In genomic region chr2:91656774-91657173, GRCm38 (mm10) we compare ENCODE assay signal across 12 mouse cellular contexts. TPM values are rescaled to one million over a fixed set of nuclear protein-coding genes. Genes with fewer than 3 reads are reported as not detected.
A peak's percentile ranks its signal among the peaks of the same experiment; 100 is the strongest.
DNase-seq lines count a peak whose midpoint lies in the region; ATAC-seq lines count a peak whose summit lies in the region.
"Had no signal": no experiment of that assay in that cellular context is flagged by ENCODE, and none has a peak within 500 bp of the region (broad histone marks: within the 10 kb centered on the region; RNA-seq: fewer than 3 reads in every experiment).

No protein-coding gene starts in this region.

- no peaks in the 10 kb centered on the region for H3K9me3 ChIP-seq in kidney, embryonic 15.5 days (replicated peaks)
- no peaks in the 10 kb centered on the region for H3K9me3 ChIP-seq in forebrain, embryonic 11.5 days (ENCODE audit: control insufficient read depth, low read length)
- no peaks in the 10 kb centered on the region for H3K9me3 ChIP-seq in limb, embryonic 10.5 days (replicated peaks)
- H3K9me3 ChIP-seq: embryonic facial prominence, embryonic 13.5 days; hindbrain, embryonic 12.5 days had no signal

- H3K9ac ChIP-seq in kidney, embryonic 15.5 days: no peak overlapping the region
- no peak overlapping the region for H3K9ac ChIP-seq in forebrain, embryonic 11.5 days (ENCODE audit: low read length)
- H3K9ac ChIP-seq: embryonic facial prominence, embryonic 13.5 days; hindbrain, embryonic 12.5 days had no signal

- H3K4me1 ChIP-seq in kidney, embryonic 15.5 days: peaks cover 21% of the 10 kb centered on the region
- H3K4me1 ChIP-seq in forebrain, embryonic 11.5 days (replicated peaks; ENCODE audit: control insufficient read depth, insufficient read depth, low read length): no peaks in the 10 kb centered on the region
- no peaks in the 10 kb centered on the region for H3K4me1 ChIP-seq in limb, embryonic 10.5 days

- no peak for ATAC-seq in kidney, embryonic 15.5 days (replicated peaks; ENCODE audit: low FRiP score)
- peak; percentile 52; the same call in 1 of the 2 replicates for ATAC-seq in megakaryocyte progenitor cell, adult 5-6 weeks (replicated peaks; ENCODE audit: poor library complexity)
- no peak for ATAC-seq in forebrain, embryonic 11.5 days (replicated peaks; ENCODE audit: low FRiP score)

- 64% methylated on average over 8 of the region's 8 CpGs for WGBS in kidney, embryonic 15.5 days
- 76% methylated on average over 8 of the region's 8 CpGs for WGBS in forebrain, embryonic 11.5 days
- WGBS in limb, embryonic 10.5 days: 71% methylated on average over 8 of the region's 8 CpGs

- H3K4me3 ChIP-seq in kidney, embryonic 15.5 days (replicated peaks): no peak overlapping the region
- H3K4me3 ChIP-seq in forebrain, embryonic 11.5 days (ENCODE audit: low read depth, low read length): no peak overlapping the region
- no peak overlapping the region for H3K4me3 ChIP-seq in limb, embryonic 10.5 days
- H3K4me3 ChIP-seq: embryonic facial prominence, embryonic 13.5 days; hindbrain, embryonic 12.5 days had no signal

- H3K27me3 ChIP-seq in kidney, embryonic 15.5 days: no peaks in the 10 kb centered on the region
- no peaks in the 10 kb centered on the region for H3K27me3 ChIP-seq in forebrain, embryonic 11.5 days (ENCODE audit: control insufficient read depth, insufficient read depth, low read length)
- no peaks in the 10 kb centered on the region for H3K27me3 ChIP-seq in limb, embryonic 10.5 days (ENCODE audit: low read depth, poor library complexity, severe bottlenecking)
- H3K27me3 ChIP-seq: embryonic facial prominence, embryonic 13.5 days; hindbrain, embryonic 12.5 days had no signal

- DNase-seq in kidney, adult 18-20 months: peak; percentile 52
- DNase-seq in ZHBTc4 (ENCODE audit: low read depth, low spot score): peak; percentile 91
- peak; percentile 58 to 79 for DNase-seq in kidney, postnatal 25 days
- no peak for DNase-seq in spleen, postnatal 36 days (ENCODE audit: low spot score in 2 of 2)
- no peak for DNase-seq in forebrain, embryonic 11.5 days (ENCODE audit: low spot score)
- no peak for DNase-seq in limb, embryonic 10.5 days (ENCODE audit: low spot score)
- DNase-seq: thymus, postnatal 25 days had no signal

- H3K27ac ChIP-seq in kidney, embryonic 15.5 days: no peak overlapping the region
- H3K27ac ChIP-seq in forebrain, embryonic 11.5 days (ENCODE audit: low read depth, low read length): no peak overlapping the region
- H3K27ac ChIP-seq in limb, embryonic 10.5 days: no peak overlapping the region
- H3K27ac ChIP-seq: embryonic facial prominence, embryonic 13.5 days; hindbrain, embryonic 12.5 days had no signal

- H3K4me2 ChIP-seq in kidney, embryonic 15.5 days: no peak overlapping the region
- no peak overlapping the region for H3K4me2 ChIP-seq in forebrain, embryonic 11.5 days (ENCODE audit: low read depth, low read length, severe bottlenecking)
- H3K4me2 ChIP-seq: embryonic facial prominence, embryonic 13.5 days; hindbrain, embryonic 12.5 days had no signal

- H3K36me3 ChIP-seq in kidney, embryonic 15.5 days: peaks cover 88% of the 10 kb centered on the region
- peaks cover 2% of the 10 kb centered on the region; the same call in 1 of the 2 replicates for H3K36me3 ChIP-seq in forebrain, embryonic 11.5 days (ENCODE audit: control insufficient read depth, insufficient read depth, low read length)
- H3K36me3 ChIP-seq in limb, embryonic 10.5 days: peaks cover 91% of the 10 kb centered on the region

RNA-seq across cellular contexts. Expression of gene Arhgap1, which starts 7.1 kb away (rescaled TPM):
- 110 and 132 TPM in 2 replicates for polyA plus RNA-seq in kidney, embryonic 15.5 days (2015; fragmentation: Nextera tagmentation; extraction: Ambion mirVana)
- total RNA-seq in megakaryocyte progenitor cell, adult 5-6 weeks (2015): 66.3 and 67.1 TPM in 2 replicates
- total RNA-seq in megakaryocyte progenitor cell, adult 5-6 weeks (2017): 45.0 and 58.6 TPM in 2 replicates
- 70.7 and 79.1 TPM in 2 replicates for polyA plus RNA-seq in forebrain, embryonic 11.5 days (2014; fragmentation: Nextera tagmentation; extraction: Ambion mirVana)
- 72.1 and 75.0 TPM in 2 replicates for polyA plus RNA-seq in limb, embryonic 10.5 days (2016; fragmentation: Nextera tagmentation; extraction: Ambion mirVana)

RNA-seq across cellular contexts. Expression of gene Zfp408, which starts 7.2 kb away (rescaled TPM):
- polyA plus RNA-seq in kidney, embryonic 15.5 days (2015; fragmentation: Nextera tagmentation; extraction: Ambion mirVana): 11.9 and 13.7 TPM in 2 replicates
- total RNA-seq in megakaryocyte progenitor cell, adult 5-6 weeks (2015): 4.9 and 5.2 TPM in 2 replicates
- 9.2 and 11.1 TPM in 2 replicates for total RNA-seq in megakaryocyte progenitor cell, adult 5-6 weeks (2017)
- 8.4 and 9.8 TPM in 2 replicates for polyA plus RNA-seq in forebrain, embryonic 11.5 days (2014; fragmentation: Nextera tagmentation; extraction: Ambion mirVana)
- 11.3 and 12.8 TPM in 2 replicates for polyA plus RNA-seq in limb, embryonic 10.5 days (2016; fragmentation: Nextera tagmentation; extraction: Ambion mirVana)

RNA-seq across cellular contexts. Expression of gene F2, which starts 20.6 kb away (rescaled TPM):
- polyA plus RNA-seq in kidney, embryonic 15.5 days (2015; fragmentation: Nextera tagmentation; extraction: Ambion mirVana): 1.7 and 4.6 TPM in 2 replicates
- not detected in 2 replicates for total RNA-seq in megakaryocyte progenitor cell, adult 5-6 weeks (2015)
- total RNA-seq in megakaryocyte progenitor cell, adult 5-6 weeks (2017): not detected in 2 replicates
- not detected in 2 replicates for polyA plus RNA-seq in forebrain, embryonic 11.5 days (2014; fragmentation: Nextera tagmentation; extraction: Ambion mirVana)
- polyA plus RNA-seq in limb, embryonic 10.5 days (2016; fragmentation: Nextera tagmentation; extraction: Ambion mirVana): not detected in 2 replicates
- total RNA-seq: monocyte, adult 5-6 weeks had no signal

RNA-seq across cellular contexts. Expression of gene Atg13, which starts 53.6 kb away (rescaled TPM):
- 24.7 and 26.3 TPM in 2 replicates for polyA plus RNA-seq in kidney, embryonic 15.5 days (2015; fragmentation: Nextera tagmentation; extraction: Ambion mirVana)
- 24.0 and 25.0 TPM in 2 replicates for total RNA-seq in megakaryocyte progenitor cell, adult 5-6 weeks (2015)
- total RNA-seq in megakaryocyte progenitor cell, adult 5-6 weeks (2017): 5.7 and 10.1 TPM in 2 replicates
- 25.2 and 25.9 TPM in 2 replicates for polyA plus RNA-seq in forebrain, embryonic 11.5 days (2014; fragmentation: Nextera tagmentation; extraction: Ambion mirVana)
- polyA plus RNA-seq in limb, embryonic 10.5 days (2016; fragmentation: Nextera tagmentation; extraction: Ambion mirVana): 24.9 and 29.7 TPM in 2 replicates

RNA-seq across cellular contexts. Expression of gene Harbi1, which starts 53.9 kb away (rescaled TPM):
- polyA plus RNA-seq in kidney, embryonic 15.5 days (2015; fragmentation: Nextera tagmentation; extraction: Ambion mirVana): 22.4 and 22.6 TPM in 2 replicates
- total RNA-seq in megakaryocyte progenitor cell, adult 5-6 weeks (2015): 4.6 and 7.7 TPM in 2 replicates
- 20.6 and 24.2 TPM in 2 replicates for total RNA-seq in megakaryocyte progenitor cell, adult 5-6 weeks (2017)
- 18.2 and 20.2 TPM in 2 replicates for polyA plus RNA-seq in forebrain, embryonic 11.5 days (2014; fragmentation: Nextera tagmentation; extraction: Ambion mirVana)
- 22.8 and 27.0 TPM in 2 replicates for polyA plus RNA-seq in limb, embryonic 10.5 days (2016; fragmentation: Nextera tagmentation; extraction: Ambion mirVana)

Comparison
In these comparisons a context has a peak if more than half of its experiments do, and no peak if none do; other contexts are left out.
1. DNase-seq: peak in kidney, adult 18-20 months (single experiment), ZHBTc4 (single experiment) and kidney, postnatal 25 days (2 of 2); none in spleen, postnatal 36 days (0 of 2), forebrain, embryonic 11.5 days (single experiment) and limb, embryonic 10.5 days (single experiment).